Mouse (Mus musculus): ENCODE results near the gene Arhgef15. TPM values are rescaled to one million over a fixed set of nuclear protein-coding genes. Genes with fewer than 3 reads are reported as not detected.

The Arhgef15 gene
- 25.8 and 37.0 TPM in 2 replicates for polyA plus RNA-seq (2012; rRNA removed)

GRCm38 (mm10) chr11:68957308-68957707 is at the start of gene Arhgef15:
Arhgef15 (minus strand) TSS chr11:68957480.

GRCm38 (mm10) chr11:68975085-68975484 is 17.8 kb upstream of the Arhgef15 start, which contains the start of gene Rangrf:
Rangrf (minus strand) TSS chr11:68975185.

GRCm38 (mm10) chr11:68967337-68968282 is 10.3 kb upstream of the Arhgef15 start, which contains the start of gene Slc25a35:
Slc25a35 (plus strand) TSS chr11:68968131.

GRCm38 (mm10) chr11:68926981-68927380 is 30.3 kb downstream of the Arhgef15 start, which contains the start of gene Odf4:
Odf4 (minus strand) TSS chr11:68927081.

GRCm38 (mm10) chr11:68901351-68902046 is 55.8 kb downstream of the Arhgef15 start, which contains the start of gene Rpl26:
Rpl26 (plus strand) TSS chr11:68901583.

Other genes starting within 250 kb of the Arhgef15 start
- 64.1 and 65.1 TPM in 2 replicates for gene Ndel1, start 85.6 kb downstream of the Arhgef15 start, polyA plus RNA-seq (2012; rRNA removed)
- gene Rnf222, start 68.9 kb downstream of the Arhgef15 start, polyA plus RNA-seq (2012; rRNA removed): 0.05 and 0.09 TPM in 2 replicates
- 2,655 and 2,766 TPM in 2 replicates for gene Rpl26, start 55.9 kb downstream of the Arhgef15 start, polyA plus RNA-seq (2012; rRNA removed)
- 3.6 and 4.4 TPM in 2 replicates for gene Odf4, start 30.4 kb downstream of the Arhgef15 start, polyA plus RNA-seq (2012; rRNA removed)
- 2.8 and 4.0 TPM in 2 replicates for gene Slc25a35, start 10.7 kb upstream of the Arhgef15 start, polyA plus RNA-seq (2012; rRNA removed)
- 28.5 and 29.6 TPM in 2 replicates for gene Rangrf, start 17.7 kb upstream of the Arhgef15 start, polyA plus RNA-seq (2012; rRNA removed)
- 22.2 and 22.3 TPM in 2 replicates for gene Pfas, start 51.0 kb upstream of the Arhgef15 start, polyA plus RNA-seq (2012; rRNA removed)
- gene Ctc1, start 58.4 kb upstream of the Arhgef15 start, polyA plus RNA-seq (2012; rRNA removed): 113 and 118 TPM in 2 replicates
- gene Aurkb, start 88.2 kb upstream of the Arhgef15 start, polyA plus RNA-seq (2012; rRNA removed): 64.2 and 75.8 TPM in 2 replicates
- gene Borcs6, start 102.2 kb upstream of the Arhgef15 start, polyA plus RNA-seq (2012; rRNA removed): 18.7 and 19.3 TPM in 2 replicates
- 28.7 and 30.3 TPM in 2 replicates for gene Tmem107, start 113.3 kb upstream of the Arhgef15 start, polyA plus RNA-seq (2012; rRNA removed)
- 230 and 263 TPM in 2 replicates for gene Vamp2, start 131.0 kb upstream of the Arhgef15 start, polyA plus RNA-seq (2012; rRNA removed)
- gene Per1, start 137.7 kb upstream of the Arhgef15 start, polyA plus RNA-seq (2012; rRNA removed): 11.7 and 14.5 TPM in 2 replicates
- gene Hes7, start 162.9 kb upstream of the Arhgef15 start, polyA plus RNA-seq (2012; rRNA removed): 0.32 and 0.58 TPM in 2 replicates
- gene 9130213A22Rik, start 165.1 kb upstream of the Arhgef15 start, polyA plus RNA-seq (2012; rRNA removed): 0.36 and 0.44 TPM in 2 replicates
- 2.3 and 2.7 TPM in 2 replicates for gene Aloxe3, start 168.4 kb upstream of the Arhgef15 start, polyA plus RNA-seq (2012; rRNA removed)
- gene Alox12b, start 199.5 kb upstream of the Arhgef15 start, polyA plus RNA-seq (2012; rRNA removed): 0.11 and 0.23 TPM in 2 replicates
- 0.02 and 0.25 TPM in 2 replicates for gene Alox8, start 240.4 kb upstream of the Arhgef15 start, polyA plus RNA-seq (2012; rRNA removed)

Measured in central nervous system, embryonic 14 days (tissue).